Mouse (Mus musculus): ENCODE data around the gene Tshz2. TPM values are rescaled to one million over a fixed set of nuclear protein-coding genes. Genes with fewer than 3 reads are reported as not detected.

Gene Tshz2
- total and polyA plus RNA-seq, 2 experiments from 2014 or later: 29.0 to 40.2 TPM

DNA sequence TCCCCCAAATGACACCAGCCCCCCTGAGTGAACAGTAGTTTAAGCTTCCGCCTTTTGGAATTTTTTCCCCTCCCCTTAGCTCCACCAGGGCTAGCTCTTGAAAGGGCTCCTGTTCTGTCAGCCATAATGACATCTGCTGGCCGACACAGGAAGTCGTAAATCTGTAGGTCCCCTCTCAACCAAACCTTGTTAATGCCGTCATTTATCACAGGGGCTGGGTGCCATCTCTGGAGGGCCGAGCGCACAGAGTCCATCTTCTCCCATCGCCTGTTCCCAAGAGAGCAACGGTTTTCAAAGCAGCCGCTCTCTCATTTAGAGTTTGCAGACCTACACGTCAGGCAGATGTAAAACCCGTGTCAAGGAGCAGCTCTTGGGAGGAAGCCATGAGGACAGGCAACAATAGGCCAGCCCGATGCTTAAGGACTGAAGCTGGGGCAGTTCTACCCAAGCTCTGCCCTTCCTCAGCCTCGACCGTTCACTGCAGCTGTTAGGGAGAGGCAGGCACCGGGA is 11.6 kb upstream of the Tshz2 start:
- Histone ChIP-seq H3K9me3 (ENCODE audit: low read length) (no peaks in the 10 kb centered on the region), H3K27ac (no peak overlapping the region), H3K9ac (replicated peaks; ENCODE audit: low read length) (no peak overlapping the region), H3K4me2 (ENCODE audit: low read depth, low read length) (peak overlapping the region; percentile 41), H3K27me3 (ENCODE audit: insufficient read depth, low read length) (no peaks in the 10 kb centered on the region), H3K4me1 (ENCODE audit: insufficient read depth, low read length) (no peaks in the 10 kb centered on the region), H3K4me3 (ENCODE audit: low read length) (no peak overlapping the region), H3K36me3 (ENCODE audit: insufficient read depth, low read length) (no peaks in the 10 kb centered on the region)
- ATAC-seq: peak; percentile 74
- 32% methylated on average over 15 of the region's 15 CpGs for WGBS
- TF ChIP-seq CTCF (IDR thresholded peaks at IDR 0.05; ENCODE audit: low read depth): peak; percentile 71
- peak; percentile 77 for DNase-seq (ENCODE audit: low spot score)

DNA sequence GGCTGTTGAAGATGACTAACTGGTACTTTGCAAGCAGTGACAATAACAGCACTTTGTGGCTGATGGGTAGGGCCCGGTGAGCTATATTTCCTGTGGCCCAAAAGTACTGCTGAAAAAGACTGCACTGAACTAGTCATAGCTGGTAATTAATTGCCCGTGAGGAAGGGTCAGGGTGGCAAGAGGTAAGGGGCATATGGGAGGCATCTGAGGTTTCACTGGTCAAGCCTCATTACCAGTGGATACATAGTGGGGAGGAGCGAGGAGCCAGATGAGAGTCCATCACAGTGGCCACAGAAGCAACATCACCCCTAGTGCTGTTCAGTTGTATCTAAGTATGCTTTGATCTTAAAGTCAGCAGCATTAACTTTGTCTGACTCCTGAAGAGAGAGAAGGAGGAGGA is 2.7 kb upstream of the Tshz2 start:
- DNase-seq (ENCODE audit: low spot score) (no peak), ATAC-seq (no peak)
- H3K27me3 ChIP-seq (ENCODE audit: insufficient read depth, low read length): no peaks in the 10 kb centered on the region
- WGBS: 85% methylated on average over 3 of the region's 3 CpGs
- H3K4me1 ChIP-seq (ENCODE audit: insufficient read depth, low read length): no peaks in the 10 kb centered on the region
- no peak overlapping the region for H3K4me2 ChIP-seq (ENCODE audit: low read depth, low read length)
- no peak for TF ChIP-seq CTCF (IDR thresholded peaks at IDR 0.05; ENCODE audit: low read depth)
- H3K9me3 ChIP-seq (ENCODE audit: low read length): no peaks in the 10 kb centered on the region
- H3K27ac ChIP-seq: no peak overlapping the region
- no peaks in the 10 kb centered on the region for H3K36me3 ChIP-seq (ENCODE audit: insufficient read depth, low read length)
- H3K9ac ChIP-seq (replicated peaks; ENCODE audit: low read length): no peak overlapping the region
- H3K4me3 ChIP-seq (ENCODE audit: low read length): no peak overlapping the region

DNA sequence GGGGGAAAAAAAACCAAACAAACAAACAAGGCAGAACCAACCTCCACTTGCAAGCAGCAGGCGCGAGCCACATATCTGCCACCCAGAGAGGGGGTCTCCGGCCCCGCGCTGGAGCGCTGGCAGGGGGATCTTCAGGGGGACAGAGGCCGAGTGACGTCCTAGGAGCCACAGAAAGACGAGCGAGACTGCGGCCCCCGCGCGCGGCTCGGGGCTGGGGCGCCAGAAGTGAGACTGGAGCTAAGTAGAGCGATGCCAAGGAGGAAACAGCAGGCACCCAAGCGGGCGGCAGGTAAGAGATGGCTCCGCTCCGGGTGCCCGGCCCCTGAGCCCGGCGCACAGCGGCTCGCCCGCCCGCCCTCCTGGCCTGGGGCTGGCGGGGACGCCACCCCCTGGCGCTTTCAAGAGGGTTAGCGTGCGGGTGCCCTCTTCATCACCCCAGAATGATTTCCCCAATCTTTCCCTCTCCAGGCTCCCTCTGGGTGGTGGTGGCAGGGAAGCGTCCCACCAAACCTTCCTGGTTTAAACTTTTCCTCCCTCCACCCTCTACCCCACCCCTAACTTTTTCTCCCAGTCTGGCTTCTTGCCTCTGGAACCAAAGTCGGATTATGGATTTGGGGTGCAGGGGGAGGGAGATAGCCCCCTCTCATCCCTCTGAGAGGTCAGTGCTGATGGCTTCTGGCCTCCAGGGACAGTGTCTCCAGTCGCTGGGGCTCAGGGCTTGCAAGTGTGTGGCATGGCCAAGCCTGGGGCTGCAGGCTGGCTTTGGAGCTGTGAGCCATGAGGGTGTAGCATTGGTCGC is 877 bp downstream of the Tshz2 start:
- peak overlapping the region; percentile 69 for H3K9ac ChIP-seq (replicated peaks; ENCODE audit: low read length)
- DNase-seq (ENCODE audit: low spot score): peak; percentile 49
- peak overlapping the region; percentile 97 for H3K4me2 ChIP-seq (ENCODE audit: low read depth, low read length)
- H3K27me3 ChIP-seq (ENCODE audit: insufficient read depth, low read length): no peaks in the 10 kb centered on the region
- peak overlapping the region; percentile 73 for H3K4me3 ChIP-seq (ENCODE audit: low read length)
- peak; percentile 56 for ATAC-seq
- no peaks in the 10 kb centered on the region for H3K9me3 ChIP-seq (ENCODE audit: low read length)
- H3K36me3 ChIP-seq (ENCODE audit: insufficient read depth, low read length): no peaks in the 10 kb centered on the region
- no peaks in the 10 kb centered on the region for H3K4me1 ChIP-seq (ENCODE audit: insufficient read depth, low read length)
- under 1% methylated on average over 35 of the region's 38 CpGs for WGBS
- 0 out of 2 replicates have a peak, but pooled peaks have one; percentile 1 for TF ChIP-seq CTCF (IDR thresholded peaks at IDR 0.05; ENCODE audit: low read depth)
- peak overlapping the region; percentile 79 for H3K27ac ChIP-seq

DNA sequence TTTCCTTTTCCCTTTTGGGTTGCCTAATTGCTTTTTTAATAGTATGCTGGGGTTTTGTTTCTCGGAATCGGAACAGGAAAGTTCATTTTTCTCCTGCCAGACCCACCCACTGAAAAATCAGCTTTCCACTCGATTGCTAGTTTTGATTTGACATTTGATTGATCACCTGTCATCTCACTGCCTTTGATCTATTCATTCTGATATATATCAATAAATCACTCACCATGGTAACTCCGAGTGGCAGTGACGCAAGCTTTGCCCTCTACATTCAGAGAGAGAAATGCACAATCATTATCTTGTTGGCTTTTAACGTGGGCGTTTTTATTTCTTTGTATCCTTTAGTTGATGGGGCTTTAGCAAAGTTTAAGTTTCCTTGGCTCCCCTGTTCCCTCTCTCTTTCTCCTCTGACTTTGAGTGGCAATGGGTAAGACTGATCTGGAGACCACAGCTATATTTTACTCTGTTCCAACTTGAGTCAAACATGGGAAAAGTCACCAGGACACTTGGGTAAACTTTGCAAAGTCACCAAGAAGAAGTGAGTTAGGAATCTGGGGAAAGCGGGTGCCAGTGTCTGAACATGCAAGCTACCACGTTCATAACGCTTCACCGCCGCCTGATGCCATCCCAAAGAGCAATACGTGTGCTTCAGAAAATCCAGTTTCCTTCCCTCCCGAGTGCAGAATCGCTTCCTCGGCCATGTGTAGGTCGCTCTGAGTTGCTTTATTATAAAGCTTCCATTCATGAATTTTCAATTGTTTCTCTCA is 2.0 kb downstream of the Tshz2 start:
- Histone ChIP-seq H3K27me3 (ENCODE audit: insufficient read depth, low read length) (no peaks in the 10 kb centered on the region), H3K36me3 (ENCODE audit: insufficient read depth, low read length) (no peaks in the 10 kb centered on the region), H3K4me3 (ENCODE audit: low read length) (peak overlapping the region; percentile 73), H3K4me1 (ENCODE audit: insufficient read depth, low read length) (no peaks in the 10 kb centered on the region), H3K9ac (replicated peaks; ENCODE audit: low read length) (peak overlapping the region; percentile 69; the same call in 1 of the 2 replicates), H3K4me2 (ENCODE audit: low read depth, low read length) (peak overlapping the region; percentile 97), H3K27ac (no peak overlapping the region), H3K9me3 (ENCODE audit: low read length) (no peaks in the 10 kb centered on the region)
- WGBS: 20% methylated on average over 17 of the region's 17 CpGs
- no peak for DNase-seq (ENCODE audit: low spot score)
- TF ChIP-seq CTCF (IDR thresholded peaks at IDR 0.05; ENCODE audit: low read depth): no peak
- ATAC-seq: no peak

DNA sequence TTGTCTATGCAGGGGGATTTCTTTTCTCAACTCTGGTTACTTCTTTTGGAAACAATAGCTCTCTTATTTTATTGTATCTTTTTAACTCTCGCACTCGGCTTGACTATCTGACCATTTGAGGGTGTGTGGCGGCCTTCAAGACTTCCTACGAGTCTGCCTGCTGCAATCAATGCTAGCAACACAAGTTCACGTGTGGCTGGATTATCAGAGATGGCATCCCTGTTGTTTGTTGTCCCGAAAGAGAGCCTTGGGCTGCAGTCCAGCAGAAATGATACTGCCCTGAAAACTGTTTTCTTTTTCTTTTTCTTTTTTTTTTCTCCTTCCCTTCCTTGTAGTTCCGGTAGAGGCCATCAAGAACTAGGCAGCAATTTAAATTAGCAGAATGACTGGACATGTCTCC is 2.6 kb downstream of the Tshz2 start:
- peak overlapping the region; percentile 73 for H3K4me3 ChIP-seq (ENCODE audit: low read length)
- H3K36me3 ChIP-seq (ENCODE audit: insufficient read depth, low read length): no peaks in the 10 kb centered on the region
- no peak for TF ChIP-seq CTCF (IDR thresholded peaks at IDR 0.05; ENCODE audit: low read depth)
- H3K4me1 ChIP-seq (ENCODE audit: insufficient read depth, low read length): no peaks in the 10 kb centered on the region
- peak overlapping the region; percentile 69; the same call in 1 of the 2 replicates for H3K9ac ChIP-seq (replicated peaks; ENCODE audit: low read length)
- DNase-seq (ENCODE audit: low spot score) (no peak), ATAC-seq (no peak)
- 21% methylated on average over 7 of the region's 7 CpGs for WGBS
- H3K9me3 ChIP-seq (ENCODE audit: low read length): no peaks in the 10 kb centered on the region
- peak overlapping the region; percentile 97 for H3K4me2 ChIP-seq (ENCODE audit: low read depth, low read length)
- H3K27me3 ChIP-seq (ENCODE audit: insufficient read depth, low read length): no peaks in the 10 kb centered on the region
- H3K27ac ChIP-seq: no peak overlapping the region

DNA sequence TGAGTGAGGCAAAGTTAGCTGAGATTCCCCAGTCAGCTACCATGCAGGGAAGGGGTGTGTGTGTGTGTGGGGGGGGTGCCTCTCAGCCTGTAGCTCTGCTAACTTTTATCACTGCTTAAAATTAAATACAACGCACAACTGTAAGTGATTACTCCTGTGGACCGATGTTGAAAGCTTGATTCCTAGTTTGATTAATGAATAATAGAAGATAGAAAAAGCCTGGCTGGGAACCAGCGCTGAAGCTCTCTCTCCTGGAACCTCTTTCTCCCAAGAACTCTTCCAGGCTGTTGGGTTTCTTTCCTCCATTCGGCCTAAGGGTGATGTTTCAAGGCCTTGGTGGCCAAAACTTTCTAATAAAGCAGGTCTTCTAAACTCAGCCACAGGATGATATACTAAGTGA is 3.6 kb downstream of the Tshz2 start:
- no peaks in the 10 kb centered on the region for H3K36me3 ChIP-seq (ENCODE audit: insufficient read depth, low read length)
- H3K4me3 ChIP-seq (ENCODE audit: low read length): peak overlapping the region; percentile 73
- peak overlapping the region; percentile 97 for H3K4me2 ChIP-seq (ENCODE audit: low read depth, low read length)
- H3K9me3 ChIP-seq (ENCODE audit: low read length): no peaks in the 10 kb centered on the region
- DNase-seq (ENCODE audit: low spot score) (no peak), ATAC-seq (no peak)
- TF ChIP-seq CTCF (IDR thresholded peaks at IDR 0.05; ENCODE audit: low read depth): no peak
- 0 out of 2 replicates have a peak overlapping the region, but pooled peaks have one; percentile 20 for H3K27ac ChIP-seq
- H3K27me3 ChIP-seq (ENCODE audit: insufficient read depth, low read length): no peaks in the 10 kb centered on the region
- 59% methylated on average over 4 of the region's 4 CpGs for WGBS
- peak overlapping the region; percentile 25; the same call in 1 of the 2 replicates for H3K9ac ChIP-seq (replicated peaks; ENCODE audit: low read length)
- H3K4me1 ChIP-seq (ENCODE audit: insufficient read depth, low read length): no peaks in the 10 kb centered on the region

Data from hindbrain, postnatal 0 days (tissue).